Mouse (Mus musculus) neural tube, embryonic 14.5 days (tissue): ENCODE measurements around the gene Akr1b3. TPM values are rescaled to one million over a fixed set of nuclear protein-coding genes. Genes with fewer than 3 reads are reported as not detected.
"Not testable (repeated sequence)": the region's sequence is repeated elsewhere in the genome, so short reads cannot be mapped to it uniquely, and the experiment has no call there.

Experiments
- ATAC-seq: fragments of 200-750 bp; cut with Nextera tagmentation; 2 replicates; pipeline ENCODE4 v1.8.0; 2017; ENCODE audit warnings: low read depth, mild to moderate bottlenecking, moderate TSS enrichment, moderate library complexity
- H3K27ac ChIP-seq: fragments of 300-500 bp; sonication (generic); 2 replicates; pipeline ENCODE4 v1.5.1; 2014; ENCODE audit warnings: low read depth, mild to moderate bottlenecking, control low read depth, low read length, moderate library complexity, mixed read lengths
- H3K27me3 ChIP-seq: fragments of 300-500 bp; sonication (generic); 2 replicates; pipeline ENCODE4 v1.6.1; 2014; ENCODE audit warnings: low read length; ENCODE audit not compliant: control insufficient read depth, insufficient read depth
- H3K36me3 ChIP-seq: fragments of 300-500 bp; sonication (generic); 2 replicates; pipeline ENCODE4 v1.6.1; 2014; ENCODE audit warnings: low read length, mixed read lengths; ENCODE audit not compliant: control insufficient read depth, insufficient read depth
- H3K4me1 ChIP-seq: fragments of 300-500 bp; sonication (generic); 2 replicates; pipeline ENCODE4 v1.6.1; 2014; ENCODE audit warnings: low read length; ENCODE audit not compliant: control insufficient read depth, insufficient read depth
- H3K4me2 ChIP-seq: fragments of 300-500 bp; sonication (generic); 2 replicates; pipeline ENCODE4 v1.6.1; 2014; ENCODE audit warnings: mild to moderate bottlenecking, low read depth, low read length, control low read depth
- H3K4me3 ChIP-seq: fragments of 300-500 bp; sonication (generic); 2 replicates; pipeline ENCODE4 v1.5.1; 2014; ENCODE audit warnings: low read depth, low read length, control low read depth, mixed read lengths
- H3K9ac ChIP-seq: fragments of 300-500 bp; sonication (generic); replicated peaks from 2 replicates; pipeline ENCODE4 v1.6.1; 2014; ENCODE audit warnings: low read depth, mild to moderate bottlenecking, control low read depth, low read length, mixed read lengths
- H3K9me3 ChIP-seq: fragments of 300-500 bp; sonication (generic); 2 replicates; pipeline ENCODE4 v1.6.1; 2016; ENCODE audit warnings: low read length; ENCODE audit not compliant: control insufficient read depth
- WGBS: fragments of 180-500 bp; shearing (Covaris S2); extraction: QIAGEN DNeasy Blood & Tissue Kit; methylation state at CpG from one replicate; pipeline ENCODE4 v1.1.7; 2014; 5-methylcytosine and 5-hydroxymethylcytosine counted together
- polyA plus RNA-seq: library from polyadenylated mRNA; unstranded; fragments of >200 nt; fragmentation: Nextera tagmentation; extraction: Ambion mirVana; gene quantifications from 2 replicates; pipeline ENCODE4 v1.2.1, GENCODE M21; 2014

The Akr1b3 gene
- polyA plus RNA-seq, 1 experiment from 2014 or later: 112 TPM

GRCm38 (mm10) chr6:34334673-34335072 is 17.4 kb upstream of the Akr1b3 start:
- Histone ChIP-seq H3K36me3 (no peaks in the 10 kb centered on the region), H3K9ac (no peak overlapping the region), H3K27me3 (no peaks in the 10 kb centered on the region), H3K4me2 (no peak overlapping the region), H3K4me3 (no peak overlapping the region), H3K27ac (no peak overlapping the region), H3K4me1 (no peaks in the 10 kb centered on the region), H3K9me3 (no peaks in the 10 kb centered on the region)
- 88% methylated on average over 5 of the region's 5 CpGs for WGBS
- ATAC-seq: no peak

- not testable (repeated sequence) for ATAC-seq, H3K36me3 ChIP-seq, H3K4me2 ChIP-seq, H3K27me3 ChIP-seq, H3K9ac ChIP-seq, H3K4me1 ChIP-seq, H3K4me3 ChIP-seq, H3K9me3 ChIP-seq, H3K27ac ChIP-seq
- WGBS: 90% methylated on average over 12 of the region's 12 CpGs
Measured at GRCm38 (mm10) chr6:34331804-34332203, 14.5 kb upstream of the Akr1b3 start.

- Histone ChIP-seq H3K4me3 (no peak overlapping the region), H3K9ac (no peak overlapping the region), H3K4me1 (no peaks in the 10 kb centered on the region), H3K27ac (no peak overlapping the region), H3K27me3 (no peaks in the 10 kb centered on the region), H3K9me3 (no peaks in the 10 kb centered on the region), H3K4me2 (no peak overlapping the region), H3K36me3 (no peaks in the 10 kb centered on the region)
- ATAC-seq: no peak
- WGBS: 85% methylated on average over 5 of the region's 5 CpGs
Measured at GRCm38 (mm10) chr6:34331379-34331778, 14.1 kb upstream of the Akr1b3 start.

- no peaks in the 10 kb centered on the region for H3K4me1 ChIP-seq
- no peak overlapping the region for H3K27ac ChIP-seq
- H3K9ac ChIP-seq: no peak overlapping the region
- H3K27me3 ChIP-seq: no peaks in the 10 kb centered on the region
- no peaks in the 10 kb centered on the region for H3K36me3 ChIP-seq
- no peak for ATAC-seq
- H3K4me2 ChIP-seq: no peak overlapping the region
- 98% methylated on average over 7 of the region's 7 CpGs for WGBS
- no peak overlapping the region for H3K4me3 ChIP-seq
- no peaks in the 10 kb centered on the region for H3K9me3 ChIP-seq
Measured at GRCm38 (mm10) chr6:34322121-34322520, 4.8 kb upstream of the Akr1b3 start.

- Histone ChIP-seq H3K27me3 (no peaks in the 10 kb centered on the region), H3K9me3 (no peaks in the 10 kb centered on the region), H3K4me3 (no peak overlapping the region), H3K4me2 (no peak overlapping the region), H3K36me3 (no peaks in the 10 kb centered on the region), H3K27ac (no peak overlapping the region), H3K9ac (no peak overlapping the region), H3K4me1 (0 out of 2 replicates have a peak, but pooled peaks cover 5% of the 10 kb centered on the region)
- WGBS: 78% methylated on average over 6 of the region's 6 CpGs
- ATAC-seq: no peak
Measured at GRCm38 (mm10) chr6:34318636-34319035, 1.4 kb upstream of the Akr1b3 start.

GRCm38 (mm10) chr6:34318172-34318571 is 894 bp upstream of the Akr1b3 start:
- Histone ChIP-seq H3K4me3 (no peak overlapping the region), H3K36me3 (no peaks in the 10 kb centered on the region), H3K27ac (no peak overlapping the region), H3K9me3 (no peaks in the 10 kb centered on the region), H3K4me1 (0 out of 2 replicates have a peak, but pooled peaks cover 5% of the 10 kb centered on the region), H3K4me2 (peak overlapping the region; percentile 81; the same call in 1 of the 2 replicates), H3K27me3 (no peaks in the 10 kb centered on the region), H3K9ac (no peak overlapping the region)
- 64% methylated on average over 5 of the region's 5 CpGs for WGBS
- no peak for ATAC-seq

GRCm38 (mm10) chr6:34313921-34314320 is 3.4 kb downstream of the Akr1b3 start:
- H3K9ac ChIP-seq: no peak overlapping the region
- H3K27ac ChIP-seq: no peak overlapping the region
- no peak overlapping the region for H3K4me3 ChIP-seq
- no peaks in the 10 kb centered on the region for H3K9me3 ChIP-seq
- no peak for ATAC-seq
- 0 out of 2 replicates have a peak, but pooled peaks cover 5% of the 10 kb centered on the region for H3K4me1 ChIP-seq
- no peaks in the 10 kb centered on the region for H3K27me3 ChIP-seq
- H3K36me3 ChIP-seq: peaks cover 4% of the 10 kb centered on the region
- WGBS: 94% methylated on average over 2 of the region's 2 CpGs
- H3K4me2 ChIP-seq: no peak overlapping the region

- no peak overlapping the region for H3K27ac ChIP-seq
- H3K4me1 ChIP-seq: 0 out of 2 replicates have a peak, but pooled peaks cover 5% of the 10 kb centered on the region
- WGBS: 79% methylated on average over 9 of the region's 9 CpGs
- no peak for ATAC-seq
- no peak overlapping the region for H3K9ac ChIP-seq
- peaks cover 9% of the 10 kb centered on the region for H3K36me3 ChIP-seq
- no peaks in the 10 kb centered on the region for H3K27me3 ChIP-seq
- no peak overlapping the region for H3K4me3 ChIP-seq
- no peak overlapping the region for H3K4me2 ChIP-seq
- H3K9me3 ChIP-seq: no peaks in the 10 kb centered on the region
Measured at GRCm38 (mm10) chr6:34313386-34313785, 3.9 kb downstream of the Akr1b3 start.

GRCm38 (mm10) chr6:34310023-34310595 is 7.2 kb downstream of the Akr1b3 start:
- H3K4me2 ChIP-seq: no peak overlapping the region
- H3K27me3 ChIP-seq: no peaks in the 10 kb centered on the region
- 96% methylated on average over 11 of the region's 11 CpGs for WGBS

More at GRCm38 (mm10) chr6:34310023-34310595, 7.2 kb downstream of the Akr1b3 start:
- peaks cover 15% of the 10 kb centered on the region for H3K36me3 ChIP-seq
- H3K27ac ChIP-seq: no peak overlapping the region
- H3K9ac ChIP-seq: no peak overlapping the region
- no peaks in the 10 kb centered on the region for H3K9me3 ChIP-seq
- no peak for ATAC-seq
- no peaks in the 10 kb centered on the region for H3K4me1 ChIP-seq
- H3K4me3 ChIP-seq: no peak overlapping the region
